Mouse (Mus musculus): Measurements from ENCODE around the gene Hnrnpa2b1.
A peak's percentile ranks its signal among the peaks of the same experiment; 100 is the strongest.
"Not testable (repeated sequence)": the region's sequence is repeated elsewhere in the genome, so short reads cannot be mapped to it uniquely, and the experiment has no call there.

Hnrnpa2b1 gene

GRCm38 (mm10) chr6:51469715-51470310 lies at the start of gene Hnrnpa2b1:
Gene Hnrnpa2b1 (minus strand): TSS chr6:51469894.
- peak; percentile 98 for DNase-seq

GRCm38 (mm10) chr6:51514860-51515259 lies 45.2 kb upstream of the Hnrnpa2b1 start:
- DNase-seq = no peak

GRCm38 (mm10) chr6:51513745-51514144 lies 44.1 kb upstream of the Hnrnpa2b1 start:
- DNase-seq = no peak

GRCm38 (mm10) chr6:51510946-51511345 lies 41.3 kb upstream of the Hnrnpa2b1 start:
- no peak for DNase-seq

- DNase-seq = peak; percentile 82
Measured at GRCm38 (mm10) chr6:51510094-51510493, 40.4 kb upstream of the Hnrnpa2b1 start.

- DNase-seq = peak; percentile 92
Measured at GRCm38 (mm10) chr6:51508750-51509648, 39.3 kb upstream of the Hnrnpa2b1 start.

GRCm38 (mm10) chr6:51507556-51507955 lies 37.9 kb upstream of the Hnrnpa2b1 start:
- DNase-seq = no peak

- no peak for DNase-seq
Measured at GRCm38 (mm10) chr6:51505671-51506070, 36.0 kb upstream of the Hnrnpa2b1 start.

GRCm38 (mm10) chr6:51497321-51498111 lies 27.8 kb upstream of the Hnrnpa2b1 start:
- DNase-seq = no peak

- DNase-seq = no peak
Measured at GRCm38 (mm10) chr6:51489787-51490186, 20.1 kb upstream of the Hnrnpa2b1 start.

- DNase-seq = no peak
Measured at GRCm38 (mm10) chr6:51486731-51487130, 17.0 kb upstream of the Hnrnpa2b1 start.

GRCm38 (mm10) chr6:51486076-51486710 lies 16.5 kb upstream of the Hnrnpa2b1 start:
- peak; percentile 22 for DNase-seq

GRCm38 (mm10) chr6:51485646-51486045 lies 16.0 kb upstream of the Hnrnpa2b1 start:
- no peak for DNase-seq

GRCm38 (mm10) chr6:51484556-51484955 lies 14.9 kb upstream of the Hnrnpa2b1 start:
- DNase-seq = not testable (repeated sequence)

GRCm38 (mm10) chr6:51483861-51484260 lies 14.2 kb upstream of the Hnrnpa2b1 start:
- DNase-seq = no peak

GRCm38 (mm10) chr6:51481548-51481947 lies 11.9 kb upstream of the Hnrnpa2b1 start:
- DNase-seq = no peak

GRCm38 (mm10) chr6:51479136-51479731 lies 9.5 kb upstream of the Hnrnpa2b1 start:
- DNase-seq = no peak

- no peak for DNase-seq
Measured at GRCm38 (mm10) chr6:51472213-51472612, 2.5 kb upstream of the Hnrnpa2b1 start.

- peak; percentile 42 for DNase-seq
Measured at GRCm38 (mm10) chr6:51471782-51472181, 2.1 kb upstream of the Hnrnpa2b1 start.

- no peak for DNase-seq
Measured at GRCm38 (mm10) chr6:51471179-51471505, 1.4 kb upstream of the Hnrnpa2b1 start.

GRCm38 (mm10) chr6:51470311-51471178 lies 851 bp upstream of the Hnrnpa2b1 start, which contains the start of gene Cbx3:
Gene Cbx3 (plus strand): TSS chr6:51470360.
- DNase-seq = peak; percentile 96

Data from thymus, postnatal 4 days (tissue).